Mouse (Mus musculus) macrophage (primary cell): ENCODE results near the gene Sh3bgr. TPM values are rescaled to one million over a fixed set of nuclear protein-coding genes. Genes with fewer than 3 reads are reported as not detected.

Source experiments
- H3K27ac ChIP-seq: fragments of 350-480 bp; formaldehyde crosslinking; 2 replicates; pipeline ENCODE4 v1.9.0; 2021
- H3K36me3 ChIP-seq: fragments of 350-480 bp; formaldehyde crosslinking; 2 replicates; pipeline ENCODE4 v1.9.0; 2021; ENCODE audit errors: inconsistent target
- H3K4me3 ChIP-seq: fragments of 350-480 bp; formaldehyde crosslinking; 2 replicates; pipeline ENCODE4 v1.9.0; 2021; ENCODE audit errors: inconsistent target
- H3K79me2 ChIP-seq: fragments of 350-480 bp; formaldehyde crosslinking; 2 replicates; pipeline ENCODE4 v1.9.0; 2021; ENCODE audit errors: inconsistent target
- WGBS: methylation state at CpG from one replicate; pipeline ENCODE4 v1.1.7; 2026; ENCODE audit warnings: inconsistent platforms; ENCODE audit not compliant: missing documents; 5-methylcytosine and 5-hydroxymethylcytosine counted together
- polyA plus RNA-seq: library from polyadenylated mRNA; stranded (reverse); fragments of 250-400 nt; gene quantifications from 3 replicates; pipeline ENCODE4 v1.2.4, GENCODE M21; 2018; ENCODE audit warnings: inconsistent platforms

Gene Sh3bgr
- polyA plus RNA-seq, 1 experiment from 2014 or later = not detected

DNA sequence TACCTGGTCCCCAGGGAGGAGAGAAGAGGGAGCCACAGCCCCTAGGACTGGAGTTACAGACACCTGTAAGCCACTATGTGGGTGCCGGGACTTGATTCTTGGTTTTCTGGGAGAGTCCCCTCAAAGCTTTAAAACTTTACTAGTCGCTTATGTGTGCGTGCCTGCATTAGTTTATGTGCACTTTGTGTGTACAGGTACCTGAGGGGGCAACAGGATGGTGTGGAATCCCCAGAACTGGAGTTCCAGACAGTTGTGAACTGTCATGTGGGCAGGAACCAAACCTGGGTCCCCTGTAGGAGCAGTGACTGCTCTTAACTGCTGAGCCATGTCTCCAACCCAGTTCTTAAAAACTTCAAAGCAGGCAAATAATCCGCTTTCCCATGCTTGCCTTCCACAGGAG lies 31.0 kb downstream of the Sh3bgr start:
- Histone ChIP-seq H3K4me3 (no peak overlapping the region), H3K27ac (no peak overlapping the region)
- 97% methylated on average over 4 of the region's 4 CpGs for WGBS

DNA sequence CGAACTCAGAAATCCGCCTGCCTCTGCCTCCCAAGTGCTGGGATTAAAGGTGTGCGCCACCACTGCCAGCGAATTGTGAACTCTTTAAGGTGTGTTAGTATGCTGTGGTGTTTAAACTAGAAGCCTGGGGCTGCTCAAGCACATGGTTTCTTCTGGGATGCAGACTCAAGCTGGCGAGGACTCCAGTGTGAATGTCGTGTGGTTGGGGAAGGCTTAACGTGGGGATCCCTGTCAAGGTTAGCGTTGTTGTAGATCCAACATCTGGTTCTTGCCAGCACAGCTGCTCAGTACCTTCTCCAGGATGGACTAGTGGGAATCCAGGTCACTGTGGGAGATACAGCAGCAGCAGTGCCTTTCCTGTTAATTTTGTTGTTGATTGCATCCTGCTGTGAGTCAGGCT lies 31.7 kb downstream of the Sh3bgr start:
- no peak overlapping the region for H3K27ac ChIP-seq
- H3K4me3 ChIP-seq = no peak overlapping the region
- WGBS = 89% methylated on average over 6 of the region's 8 CpGs
- H3K36me3 ChIP-seq = no peaks in the 10 kb centered on the region
- H3K79me2 ChIP-seq = no peaks in the 10 kb centered on the region

More for the DNA sequence above, 31.0 kb downstream of the Sh3bgr start:
- no peaks in the 10 kb centered on the region for H3K79me2 ChIP-seq
- H3K36me3 ChIP-seq = no peaks in the 10 kb centered on the region

DNA sequence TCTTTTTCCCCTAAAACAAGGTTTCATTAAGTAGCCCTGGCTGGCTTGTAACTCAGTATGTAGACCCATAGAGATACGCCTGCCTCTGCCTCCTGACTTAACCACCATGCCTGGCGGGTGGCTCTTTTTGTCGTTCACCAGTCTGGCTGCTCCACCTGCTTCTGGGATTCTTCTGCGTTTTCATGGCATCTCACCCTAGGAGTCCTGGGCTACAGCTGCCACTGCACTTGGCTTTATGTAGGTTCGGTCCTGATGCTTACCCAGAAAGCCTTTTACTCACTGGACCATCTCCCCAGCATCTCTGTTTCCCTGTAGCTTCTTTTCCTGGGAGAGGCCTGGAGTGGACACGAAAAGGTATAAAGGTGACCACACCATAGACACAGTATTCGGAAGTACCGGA lies 33.7 kb downstream of the Sh3bgr start:
- no peaks in the 10 kb centered on the region for H3K79me2 ChIP-seq
- no peak overlapping the region for H3K27ac ChIP-seq
- no peaks in the 10 kb centered on the region for H3K36me3 ChIP-seq
- no peak overlapping the region for H3K4me3 ChIP-seq
- WGBS = 94% methylated on average over 8 of the region's 8 CpGs

DNA sequence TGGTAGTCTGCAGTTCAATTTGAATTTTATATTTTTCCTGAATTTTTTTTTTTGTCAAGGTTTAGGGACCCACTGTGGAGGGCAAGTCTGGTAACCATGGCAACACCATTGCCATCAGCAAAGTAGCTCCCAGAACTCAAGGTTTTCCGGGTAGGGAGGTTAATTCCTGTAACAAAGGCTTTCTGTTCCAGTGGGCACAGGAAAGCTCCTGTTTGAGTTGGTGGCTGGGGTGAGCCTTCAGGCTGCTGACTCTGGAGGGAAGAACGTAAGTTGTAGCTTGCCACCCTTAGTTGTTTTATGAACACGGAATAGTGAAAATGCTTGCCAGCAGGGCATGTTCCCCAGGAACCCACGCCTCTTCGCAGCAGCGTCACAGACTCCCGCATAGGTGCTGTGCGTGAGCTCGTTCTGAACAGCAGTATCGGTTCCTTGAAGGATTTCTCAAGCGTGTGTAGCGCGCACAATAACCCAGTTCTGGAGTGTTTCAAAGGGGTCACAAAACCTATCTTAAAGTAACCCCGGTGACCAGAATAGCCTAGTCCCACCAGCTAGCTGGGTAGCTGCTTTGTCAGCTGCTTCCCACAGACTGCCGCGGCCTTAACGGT lies 35.2 kb downstream of the Sh3bgr start, which contains the start of gene B3galt5:
Gene B3galt5, plus strand, starts transcription at position 436 of the 605 bp plus-strand sequence.
- no peak within 1 kb of the TSS for H3K4me3 ChIP-seq
- no peaks in the 10 kb centered on the region for H3K36me3 ChIP-seq
- 81% methylated on average over 17 of the region's 17 CpGs for WGBS

DNA sequence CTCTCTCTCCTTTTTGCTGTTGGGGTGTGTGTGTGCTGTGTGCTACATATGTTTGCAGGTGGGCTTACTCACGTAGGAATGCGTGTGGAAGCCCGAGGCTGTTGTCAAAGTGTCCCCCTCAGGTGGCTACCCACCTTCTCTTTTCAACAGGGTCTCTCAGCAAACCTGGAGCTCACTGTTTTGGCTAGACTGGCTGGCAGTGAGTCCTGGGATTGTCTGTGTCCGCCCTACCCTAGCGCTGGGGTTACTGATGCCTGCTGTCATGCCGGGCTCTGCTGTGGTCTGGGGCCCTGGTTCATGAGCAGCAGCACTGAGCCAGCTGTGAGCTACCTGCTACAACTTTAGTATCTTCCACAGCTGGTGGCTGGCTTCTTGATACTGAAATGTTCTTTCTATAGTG lies 44.2 kb downstream of the Sh3bgr start:
- WGBS = 93% methylated on average over 6 of the region's 6 CpGs
- H3K27ac ChIP-seq = no peak overlapping the region
- no peak overlapping the region for H3K4me3 ChIP-seq
- H3K79me2 ChIP-seq = no peaks in the 10 kb centered on the region
- H3K36me3 ChIP-seq = no peaks in the 10 kb centered on the region

More for the DNA sequence above, 35.2 kb downstream of the Sh3bgr start, which contains the start of gene B3galt5:
- H3K79me2 ChIP-seq = no peaks in the 10 kb centered on the region
- H3K27ac ChIP-seq = no peak within 1 kb of the TSS

DNA sequence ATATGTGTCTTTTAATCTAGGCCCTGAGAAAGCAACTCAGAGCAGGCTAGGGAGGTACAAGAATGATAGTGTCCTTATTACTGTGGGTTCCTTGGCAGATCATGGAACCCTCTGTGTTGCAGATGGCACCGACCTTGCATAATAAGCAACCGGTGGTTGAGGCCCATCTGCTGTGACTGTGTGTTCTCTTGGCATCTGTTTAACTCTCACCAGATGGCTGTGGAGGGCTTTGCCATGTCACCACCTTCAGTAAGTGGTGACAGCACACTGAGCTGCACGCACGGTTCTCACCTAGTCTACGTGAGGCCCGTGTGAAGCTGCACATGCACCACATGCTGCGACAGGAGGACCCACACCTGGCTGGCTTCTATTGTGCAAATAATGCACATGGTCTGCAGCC lies 49.4 kb downstream of the Sh3bgr start:
- WGBS = 96% methylated on average over 7 of the region's 7 CpGs
- Histone ChIP-seq H3K79me2 (no peaks in the 10 kb centered on the region), H3K4me3 (no peak overlapping the region), H3K36me3 (no peaks in the 10 kb centered on the region), H3K27ac (no peak overlapping the region)

DNA sequence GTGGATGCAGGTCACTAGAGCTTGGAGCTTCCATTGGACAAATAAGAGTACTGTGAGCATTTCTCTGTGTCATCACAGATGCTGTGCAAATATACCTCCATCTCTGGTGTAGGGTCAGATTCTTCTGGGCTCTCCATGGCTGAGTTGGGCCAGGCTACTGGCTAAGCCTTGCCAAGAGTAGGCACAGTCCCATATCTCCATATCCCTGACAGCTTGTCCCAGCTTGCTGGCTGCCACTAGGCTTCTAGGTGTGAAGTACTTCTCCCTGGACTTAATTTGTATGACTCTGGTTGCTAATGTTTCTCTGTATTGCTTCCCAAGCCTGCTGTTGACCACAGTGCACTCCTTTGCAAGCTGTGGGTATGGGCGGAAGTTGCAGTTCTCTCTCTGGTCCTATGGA lies 51.9 kb downstream of the Sh3bgr start:
- WGBS = 100% methylated on average over 1 of the region's 1 CpGs
- no peaks in the 10 kb centered on the region for H3K79me2 ChIP-seq
- no peak overlapping the region for H3K27ac ChIP-seq
- H3K36me3 ChIP-seq = no peaks in the 10 kb centered on the region
- H3K4me3 ChIP-seq = no peak overlapping the region

DNA sequence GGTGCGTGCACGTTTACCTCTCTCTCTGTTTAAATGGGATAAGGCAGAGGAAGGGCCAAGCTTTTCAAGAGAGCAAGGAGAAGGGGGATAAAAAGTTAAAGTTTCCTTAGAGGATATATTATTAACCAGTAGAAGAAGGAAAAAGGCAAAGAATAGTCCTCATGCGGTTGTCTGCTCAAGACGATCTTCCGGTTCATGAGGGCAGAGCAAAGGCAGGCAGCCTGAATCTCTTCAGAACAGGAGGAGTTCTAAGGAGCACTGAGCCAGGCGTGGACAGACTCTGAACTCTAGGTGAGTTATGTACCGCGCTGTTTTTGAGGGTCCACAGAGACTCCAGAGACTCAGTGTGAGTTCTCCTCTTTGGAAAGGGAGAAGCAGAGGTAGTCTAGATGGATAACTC lies 58.2 kb downstream of the Sh3bgr start:
- Histone ChIP-seq H3K27ac (no peak overlapping the region), H3K4me3 (no peak overlapping the region), H3K36me3 (no peaks in the 10 kb centered on the region), H3K79me2 (no peaks in the 10 kb centered on the region)
- 92% methylated on average over 8 of the region's 8 CpGs for WGBS

DNA sequence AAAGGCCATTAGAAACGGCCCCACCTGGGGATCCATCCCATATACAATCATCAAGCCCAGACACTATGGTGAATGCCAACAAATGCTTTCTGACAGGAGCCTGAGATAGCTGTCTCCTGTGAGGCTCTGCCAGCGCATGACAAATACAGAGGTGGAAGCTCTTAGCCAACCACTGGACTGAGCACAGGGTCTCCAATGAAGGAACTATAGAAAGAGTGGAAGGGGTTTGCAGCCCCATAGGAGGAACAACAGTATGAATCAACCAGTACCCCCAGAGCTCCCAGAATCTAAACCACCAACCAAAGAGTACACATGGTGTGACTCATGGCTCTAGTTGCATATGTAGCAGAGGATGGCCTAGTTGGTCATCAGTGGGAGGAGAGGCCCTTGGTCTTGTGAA lies 71.5 kb downstream of the Sh3bgr start:
- no peaks in the 10 kb centered on the region for H3K36me3 ChIP-seq
- WGBS = 97% methylated on average over 2 of the region's 2 CpGs
- H3K4me3 ChIP-seq = no peak overlapping the region

DNA sequence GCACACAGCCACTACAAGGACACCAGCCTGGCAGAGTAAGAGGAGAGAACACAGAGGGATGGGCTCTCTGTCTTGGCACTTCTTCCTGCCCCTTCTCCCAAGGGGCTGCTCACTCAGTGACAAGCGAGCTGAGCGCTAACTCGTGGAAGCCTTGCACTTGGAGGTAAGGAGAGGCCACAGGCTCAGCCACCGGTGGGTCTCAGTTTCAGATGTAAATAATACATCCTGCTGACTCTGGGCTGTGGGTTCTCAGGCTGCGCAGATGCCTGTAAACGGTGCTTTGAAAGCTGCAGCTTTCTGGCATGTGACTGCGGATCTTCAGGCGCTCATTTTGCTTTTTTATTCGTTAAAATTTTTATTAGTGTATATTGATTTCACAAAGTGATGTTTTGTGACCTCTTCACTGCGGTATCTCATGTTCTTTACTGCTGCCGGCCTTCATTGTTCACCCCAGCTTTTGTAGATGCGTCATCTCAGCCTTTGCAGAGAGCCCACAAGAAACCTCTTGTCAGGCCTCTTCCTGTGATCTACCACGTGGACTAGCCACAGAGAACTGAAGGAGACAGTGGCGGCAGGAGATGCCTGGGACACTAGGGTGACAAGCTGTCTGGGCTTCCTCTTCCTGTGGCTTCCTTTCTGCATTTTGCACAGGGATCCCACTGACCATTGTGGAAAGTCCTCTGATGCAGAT lies 72.8 kb downstream of the Sh3bgr start:
- WGBS = 31% methylated on average over 14 of the region's 14 CpGs
- no peak overlapping the region for H3K27ac ChIP-seq
- no peaks in the 10 kb centered on the region for H3K36me3 ChIP-seq
- H3K79me2 ChIP-seq = no peaks in the 10 kb centered on the region
- no peak overlapping the region for H3K4me3 ChIP-seq

More for the DNA sequence above, 71.5 kb downstream of the Sh3bgr start:
- no peaks in the 10 kb centered on the region for H3K79me2 ChIP-seq
- no peak overlapping the region for H3K27ac ChIP-seq

DNA sequence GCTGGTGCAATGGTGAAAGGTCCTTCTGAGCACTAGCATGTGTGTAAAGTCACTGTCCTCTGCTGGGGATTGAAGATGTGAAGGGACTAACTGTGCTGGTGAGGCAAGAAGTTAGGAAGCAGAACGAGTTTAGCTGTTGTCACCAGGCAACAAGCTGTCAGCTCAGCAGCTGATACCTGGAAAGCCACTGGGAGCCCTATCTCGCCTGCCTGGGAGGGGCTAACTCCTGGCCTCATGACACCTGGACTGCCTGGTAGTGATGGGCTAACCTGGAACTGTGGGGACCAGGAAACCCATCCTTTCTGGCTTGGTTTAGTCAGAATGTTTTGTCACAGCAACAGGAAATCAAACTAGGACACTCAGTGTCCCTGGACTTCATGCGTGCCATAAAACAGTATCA lies 76.3 kb downstream of the Sh3bgr start:
- no peaks in the 10 kb centered on the region for H3K36me3 ChIP-seq
- 83% methylated on average over 3 of the region's 3 CpGs for WGBS
- H3K27ac ChIP-seq = no peak overlapping the region
- no peak overlapping the region for H3K4me3 ChIP-seq
- no peaks in the 10 kb centered on the region for H3K79me2 ChIP-seq

Other genes starting within 250 kb of the Sh3bgr start
- 11.0 to 27.9 TPM (median 11.5 TPM) in 3 replicates for gene Psmg1, start 209.5 kb upstream of the Sh3bgr start, polyA plus RNA-seq
- 17.2 to 37.5 TPM (median 17.6 TPM) in 3 replicates for gene Brwd1, start 117.9 kb upstream of the Sh3bgr start, polyA plus RNA-seq
- gene Hmgn1, start 72.7 kb upstream of the Sh3bgr start, polyA plus RNA-seq = 52.6 to 143 TPM (median 72.6 TPM) in 3 replicates
- gene Wrb, start 55.0 kb upstream of the Sh3bgr start, polyA plus RNA-seq = 6.9 to 14.8 TPM (median 7.2 TPM) in 3 replicates
- not detected in 3 replicates for gene Lca5l, start 8.2 kb upstream of the Sh3bgr start, polyA plus RNA-seq
- gene B3galt5, start 35.4 kb downstream of the Sh3bgr start, polyA plus RNA-seq = 0.07 TPM in 1 of 3 replicates, not detected in the others
- 0.12 to 0.44 TPM in 2 of 3 replicates, not detected in the other for gene Itgb2l, start 243.2 kb downstream of the Sh3bgr start, polyA plus RNA-seq